Comparison of ENCODE assay signal across 18 mouse cellular contexts in genomic region chr2:125314169-125314925, GRCm38 (mm10).
"Had no signal": no experiment of that assay in that cellular context is flagged by ENCODE, and none has a peak within 500 bp of the region (broad histone marks: within the 10 kb centered on the region; RNA-seq: fewer than 3 reads in every experiment).

No protein-coding gene starts in this region.

- ATAC-seq: liver, embryonic 12.5 days; lung, postnatal 0 days; midbrain, embryonic 16.5 days had no signal

- H3K27me3 ChIP-seq: liver, embryonic 12.5 days; midbrain, embryonic 12.5 days; neural tube, embryonic 13.5 days; neural tube, embryonic 15.5 days had no signal

- H3K4me2 ChIP-seq: liver, embryonic 12.5 days; midbrain, embryonic 12.5 days; neural tube, embryonic 13.5 days; neural tube, embryonic 15.5 days had no signal

- H3K4me3 ChIP-seq: liver, embryonic 12.5 days; midbrain, embryonic 12.5 days; myocyte; neural tube, embryonic 13.5 days; neural tube, embryonic 15.5 days had no signal

- H3K36me3 ChIP-seq: liver, embryonic 12.5 days had no signal

- H3K9me3 ChIP-seq: liver, embryonic 12.5 days; midbrain, embryonic 12.5 days; neural tube, embryonic 13.5 days; neural tube, embryonic 15.5 days had no signal

- H3K9ac ChIP-seq: liver, embryonic 12.5 days; liver, embryonic 14.5 days; midbrain, embryonic 12.5 days; neural tube, embryonic 13.5 days; neural tube, embryonic 15.5 days had no signal

- H3K27ac ChIP-seq: liver, embryonic 12.5 days; liver, embryonic 14.5 days; midbrain, embryonic 12.5 days; neural tube, embryonic 13.5 days; neural tube, embryonic 15.5 days had no signal

- H3K4me1 ChIP-seq: liver, embryonic 12.5 days; midbrain, embryonic 12.5 days; neural tube, embryonic 13.5 days; neural tube, embryonic 15.5 days had no signal

- DNase-seq: lung, postnatal 4 days; midbrain, embryonic 14.5 days; retina, postnatal 1 day; right cerebral cortex, adult 18-20 months; right cerebral cortex, postnatal 25 days; right cerebral cortex, postnatal 4 days; spleen, adult 18-20 months; thymus, adult 18-20 months; thymus, postnatal 14 days; thymus, postnatal 36 days had no signal
